Mouse (Mus musculus) brown adipose tissue, adult 24 weeks (tissue): ENCODE data around the gene Gabrb1. TPM values are rescaled to one million over a fixed set of nuclear protein-coding genes. Genes with fewer than 3 reads are reported as not detected.

ENCODE experiments used
- H3K27ac ChIP-seq: fragments of 200-500 bp; replicated peaks from 2 replicates; pipeline ENCODE4 v1.5.1; 2012; ENCODE audit warnings: low read depth, mild to moderate bottlenecking, low read length
- H3K4me1 ChIP-seq: fragments of 200-500 bp; 2 replicates; pipeline ENCODE4 v1.6.1; 2012; ENCODE audit warnings: low read length, mixed read lengths; ENCODE audit not compliant: control insufficient read depth, insufficient read depth, insufficient read length
- H3K4me3 ChIP-seq: fragments of 200-500 bp; 2 replicates; pipeline ENCODE4 v1.5.1; 2012; ENCODE audit warnings: low read depth, mild to moderate bottlenecking, low read length, moderate library complexity; ENCODE audit not compliant: insufficient read depth
- polyA plus RNA-seq: library from polyadenylated mRNA; stranded (reverse); fragments of >200 nt; gene quantifications from 2 replicates; pipeline ENCODE4 v1.2.4, GENCODE M21; 2012; ENCODE audit not compliant: missing spikeins, insufficient read depth, insufficient read length

Gabrb1 gene
- not detected in 2 replicates for polyA plus RNA-seq

DNA sequence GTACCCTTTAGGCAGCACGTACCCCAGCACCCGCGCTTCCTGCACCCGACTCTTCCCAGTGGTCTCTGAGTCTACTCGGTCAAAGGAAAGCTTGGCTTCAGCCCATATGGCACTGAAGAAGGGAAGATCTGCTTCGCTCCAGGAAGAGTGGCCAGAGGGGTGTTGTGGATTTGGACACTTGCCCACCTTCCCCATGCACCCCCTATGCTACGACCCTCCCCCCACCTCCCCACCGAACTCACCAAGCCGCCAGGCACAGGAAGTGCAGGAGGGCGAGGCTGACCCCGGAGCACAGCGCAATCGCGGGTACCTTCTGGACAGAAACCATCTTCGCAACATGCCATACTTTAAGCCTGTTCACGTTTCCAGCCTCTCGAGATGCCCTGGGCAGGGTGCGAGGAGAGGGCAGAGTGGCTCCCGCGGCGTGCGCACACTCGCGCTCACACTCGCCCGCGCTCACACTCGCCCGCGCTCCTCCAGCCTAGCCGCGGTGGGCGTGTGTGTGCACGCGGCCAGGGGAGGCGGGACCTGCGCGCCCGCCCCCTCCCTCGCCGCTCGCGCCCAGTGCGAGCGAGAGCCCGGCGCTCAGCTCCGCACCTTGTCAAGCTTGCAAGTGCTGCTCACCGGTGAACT is at the start of gene Gabrb1:
Gene Gabrb1, plus strand, starts transcription at position 632 of the 633 bp plus-strand sequence.
- peak within 1 kb of the TSS; percentile 35 for H3K4me3 ChIP-seq
- no peak within 1 kb of the TSS for H3K27ac ChIP-seq
- no peaks in the 10 kb centered on the region for H3K4me1 ChIP-seq

DNA sequence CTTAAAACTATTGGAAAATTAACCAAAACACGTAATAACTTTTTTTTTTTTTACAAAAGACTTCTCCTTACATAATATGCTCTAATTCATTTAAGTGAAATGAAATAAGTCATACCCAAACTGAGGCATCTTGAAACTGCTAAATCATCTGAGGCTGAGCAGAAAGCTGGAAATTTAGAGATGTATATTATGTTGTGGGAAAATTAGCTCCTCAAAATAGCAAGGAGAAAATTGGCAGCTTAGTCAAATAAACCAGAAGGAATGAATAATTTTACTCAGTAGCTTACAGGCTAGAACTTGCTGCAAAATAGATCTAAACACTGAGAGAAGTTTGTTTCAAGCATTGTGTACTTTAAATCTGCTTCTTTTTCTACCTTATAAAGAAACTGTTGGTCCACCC is 49.2 kb upstream of the Gabrb1 start:
- no peak overlapping the region for H3K4me3 ChIP-seq
- H3K4me1 ChIP-seq, result no peaks in the 10 kb centered on the region
- no peak overlapping the region for H3K27ac ChIP-seq

DNA sequence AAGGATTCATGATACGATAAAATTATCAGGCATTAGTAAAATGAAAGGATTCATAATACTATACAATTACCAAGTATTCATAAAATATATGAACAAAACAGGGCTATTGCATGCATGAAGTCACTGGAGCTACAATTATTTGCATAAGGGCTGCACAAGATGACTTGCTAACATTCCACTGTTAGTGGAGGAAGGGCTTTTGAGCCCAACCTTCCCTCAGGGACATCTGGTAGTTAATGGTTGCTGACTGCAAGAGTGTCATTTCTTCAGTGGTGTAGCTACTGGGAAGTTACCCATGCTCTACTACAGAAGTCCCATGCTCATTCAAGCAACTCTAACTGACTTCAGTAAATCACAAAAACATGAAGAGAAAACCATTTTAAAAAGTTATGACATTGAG is 43.6 kb upstream of the Gabrb1 start:
- no peak overlapping the region for H3K27ac ChIP-seq
- H3K4me3 ChIP-seq, result no peak overlapping the region
- no peaks in the 10 kb centered on the region for H3K4me1 ChIP-seq

GRCm38 (mm10) chr5:71616734-71617133 is 41.2 kb upstream of the Gabrb1 start:
- Histone ChIP-seq H3K4me3 (no peak overlapping the region), H3K27ac (no peak overlapping the region), H3K4me1 (no peaks in the 10 kb centered on the region)

GRCm38 (mm10) chr5:71627820-71628219 is 30.1 kb upstream of the Gabrb1 start:
- no peaks in the 10 kb centered on the region for H3K4me1 ChIP-seq
- H3K4me3 ChIP-seq, result no peak overlapping the region
- no peak overlapping the region for H3K27ac ChIP-seq

- Histone ChIP-seq H3K4me3 (no peak overlapping the region), H3K4me1 (peaks cover 2% of the 10 kb centered on the region; the same call in 1 of the 2 replicates), H3K27ac (no peak overlapping the region)
Observed at GRCm38 (mm10) chr5:71639804-71640203, 18.1 kb upstream of the Gabrb1 start.

DNA sequence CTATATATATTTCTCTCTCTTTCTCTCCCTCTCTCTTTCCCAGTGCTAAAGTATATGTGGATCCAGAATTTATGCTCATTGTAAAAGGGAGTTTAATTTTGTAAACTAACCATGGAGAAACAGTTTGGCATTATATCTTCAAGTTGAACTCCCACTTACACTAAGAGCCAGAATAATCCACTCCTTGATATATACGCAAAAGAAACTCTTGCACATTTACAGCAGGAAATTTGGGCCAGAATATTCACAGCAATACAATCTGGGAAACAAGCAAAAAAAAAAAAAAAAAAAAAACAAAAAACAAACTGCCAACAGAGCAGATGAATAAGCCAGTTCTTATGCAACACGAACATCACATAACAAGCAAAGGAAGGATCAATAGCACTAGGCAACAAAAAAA is 9.8 kb upstream of the Gabrb1 start:
- Histone ChIP-seq H3K4me1 (no peaks in the 10 kb centered on the region), H3K4me3 (no peak overlapping the region), H3K27ac (no peak overlapping the region)

GRCm38 (mm10) chr5:71654056-71654455 is 3.9 kb upstream of the Gabrb1 start:
- no peak overlapping the region for H3K4me3 ChIP-seq
- no peaks in the 10 kb centered on the region for H3K4me1 ChIP-seq

DNA sequence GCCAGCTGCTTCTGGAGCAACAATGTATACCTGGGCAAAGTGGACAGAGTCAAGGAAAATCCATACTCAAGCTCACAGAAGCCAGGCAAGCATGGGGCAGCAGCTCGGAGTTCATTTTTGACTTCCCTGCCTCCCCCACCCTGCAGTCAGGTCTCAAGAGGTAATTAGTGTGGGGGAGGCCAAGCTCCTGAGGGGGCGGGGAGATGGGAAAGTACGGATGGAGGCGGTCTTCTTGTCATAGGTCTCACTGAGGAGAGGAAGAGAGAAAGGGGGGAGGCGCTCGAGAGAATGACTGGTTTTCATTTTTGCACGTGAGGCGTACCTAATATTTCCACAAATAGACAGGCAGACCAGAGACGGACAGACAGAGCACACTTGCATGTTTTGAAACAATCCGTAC is 1.1 kb upstream of the Gabrb1 start:
- Histone ChIP-seq H3K4me1 (no peaks in the 10 kb centered on the region), H3K27ac (no peak overlapping the region), H3K4me3 (no peak overlapping the region)

More at GRCm38 (mm10) chr5:71654056-71654455, 3.9 kb upstream of the Gabrb1 start:
- H3K27ac ChIP-seq, result no peak overlapping the region

DNA sequence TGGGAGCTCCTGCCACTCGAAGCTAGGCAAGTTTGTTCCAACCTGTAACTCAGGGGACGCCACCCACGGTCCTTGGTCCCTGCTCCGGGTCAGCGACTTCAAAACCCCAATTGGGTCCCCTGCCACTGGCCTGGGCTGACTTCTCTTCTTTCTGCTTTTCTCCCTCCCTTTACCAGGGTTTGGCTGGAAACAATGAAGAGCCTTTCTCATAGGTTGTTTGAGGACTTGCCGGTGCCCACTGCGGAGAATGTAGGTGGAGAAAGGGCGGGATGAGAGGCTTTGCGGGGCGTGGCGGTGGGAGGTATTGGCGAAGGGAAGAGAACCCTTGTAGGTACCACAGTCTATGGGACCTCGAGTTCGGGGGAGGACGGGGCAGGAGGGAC is 193 bp downstream of the Gabrb1 start, which contains the start of gene Gabra4:
Gene Gabra4, minus strand, starts transcription at position 194 of the 383 bp plus-strand sequence.
- Histone ChIP-seq H3K4me3 (peak within 1 kb of the TSS; percentile 35), H3K27ac (no peak within 1 kb of the TSS), H3K4me1 (no peaks in the 10 kb centered on the region)

- no peaks in the 10 kb centered on the region for H3K4me1 ChIP-seq
- H3K4me3 ChIP-seq, result no peak overlapping the region
- H3K27ac ChIP-seq, result no peak overlapping the region
Observed at GRCm38 (mm10) chr5:71665593-71665992, 7.7 kb downstream of the Gabrb1 start.

GRCm38 (mm10) chr5:71699696-71700467 is 42.0 kb downstream of the Gabrb1 start:
- H3K4me3 ChIP-seq, result peak overlapping the region; percentile 51; the same call in 1 of the 2 replicates
- 0 out of 2 replicates have a peak, but pooled peaks cover 2% of the 10 kb centered on the region for H3K4me1 ChIP-seq
- H3K27ac ChIP-seq, result no peak overlapping the region

- no peak overlapping the region for H3K27ac ChIP-seq
- 0 out of 2 replicates have a peak, but pooled peaks cover 2% of the 10 kb centered on the region for H3K4me1 ChIP-seq
- peak overlapping the region; percentile 51 for H3K4me3 ChIP-seq
Observed at GRCm38 (mm10) chr5:71700468-71701272, 42.8 kb downstream of the Gabrb1 start.

- Histone ChIP-seq H3K4me3 (peak overlapping the region; percentile 51), H3K4me1 (0 out of 2 replicates have a peak, but pooled peaks cover 2% of the 10 kb centered on the region), H3K27ac (no peak overlapping the region)
Observed at GRCm38 (mm10) chr5:71701273-71701614, 43.3 kb downstream of the Gabrb1 start.
